Mouse (Mus musculus): ENCODE results near the gene Tnfsf11.

- TF ChIP-seq CTCF (conservative IDR thresholded peaks at IDR 0.05; ENCODE audit: low read length) (no peak), POU5F1 (IDR thresholded peaks at IDR 0.05; ENCODE audit: borderline replicate concordance, low read length) (no peak)
Measured at GRCm38 (mm10) chr14:78319580-78319979, 11.7 kb upstream of the Tnfsf11 start.
